Mouse (Mus musculus) forebrain, embryonic 14.5 days (tissue): ENCODE data around the gene Cpeb1. TPM values are rescaled to one million over a fixed set of nuclear protein-coding genes. Genes with fewer than 3 reads are reported as not detected.

Experiments
- ATAC-seq: fragments of 200-750 bp; cut with Nextera tagmentation; 2 replicates; pipeline ENCODE4 v1.8.0; 2017; ENCODE audit warnings: mild to moderate bottlenecking, moderate library complexity
- DNase-seq: peaks from one replicate; pipeline ENCODE4 v3.0.0-alpha.2; 2015; ENCODE audit warnings: low spot score
- H3K27ac ChIP-seq: fragments of 300-500 bp; sonication (generic); 2 replicates; pipeline ENCODE4 v1.5.1; 2014; ENCODE audit warnings: low read depth, mild to moderate bottlenecking, control low read depth, low read length, moderate library complexity
- H3K27me3 ChIP-seq: fragments of 300-500 bp; sonication (generic); replicated peaks from 2 replicates; pipeline ENCODE4 v1.6.1; 2014; ENCODE audit warnings: low read length, control low read depth, mixed read lengths; ENCODE audit not compliant: control insufficient read depth, insufficient read depth
- H3K36me3 ChIP-seq: fragments of 300-500 bp; sonication (generic); 2 replicates; pipeline ENCODE4 v1.6.1; 2014; ENCODE audit warnings: low read length, control low read depth; ENCODE audit not compliant: control insufficient read depth, insufficient read depth
- H3K4me1 ChIP-seq: fragments of 300-500 bp; sonication (generic); 2 replicates; pipeline ENCODE4 v1.6.1; 2014; ENCODE audit warnings: antibody characterized with exemption, low read length, control low read depth; ENCODE audit not compliant: control insufficient read depth, insufficient read depth
- H3K4me2 ChIP-seq: fragments of 300-500 bp; sonication (generic); 2 replicates; pipeline ENCODE4 v1.6.1; 2014; ENCODE audit warnings: mild to moderate bottlenecking, control low read depth, low read length
- H3K4me3 ChIP-seq: fragments of 300-500 bp; sonication (generic); 2 replicates; pipeline ENCODE4 v1.5.1; 2014; ENCODE audit warnings: low read depth, low read length, control low read depth
- H3K9ac ChIP-seq: fragments of 300-500 bp; sonication (generic); 2 replicates; pipeline ENCODE4 v1.6.1; 2014; ENCODE audit warnings: mild to moderate bottlenecking, low read length, control low read depth, moderate library complexity
- H3K9me3 ChIP-seq: fragments of 300-500 bp; sonication (generic); replicated peaks from 2 replicates; pipeline ENCODE4 v1.6.1; 2016; ENCODE audit warnings: low read length, control low read depth, mixed read lengths; ENCODE audit not compliant: control insufficient read depth
- WGBS: fragments of 180-500 bp; shearing (Covaris S2); extraction: QIAGEN DNeasy Blood & Tissue Kit; methylation state at CpG from one replicate; pipeline ENCODE4 v1.1.7; 2014; 5-methylcytosine and 5-hydroxymethylcytosine counted together
- polyA plus RNA-seq: library from polyadenylated mRNA; unstranded; fragments of >200 nt; fragmentation: Nextera tagmentation; extraction: Ambion mirVana; gene quantifications from 2 replicates; pipeline ENCODE4 v1.2.1, GENCODE M21; 2014

Gene Cpeb1
- polyA plus RNA-seq, 1 experiment from 2014 or later, result 1.1 TPM

GRCm38 (mm10) chr7:81326859-81327258 is 128.4 kb downstream of the Cpeb1 start:
- Histone ChIP-seq H3K9me3 (no peaks in the 10 kb centered on the region), H3K4me3 (no peak overlapping the region), H3K27me3 (no peaks in the 10 kb centered on the region), H3K27ac (no peak overlapping the region), H3K4me1 (no peaks in the 10 kb centered on the region), H3K4me2 (no peak overlapping the region), H3K36me3 (peaks cover 9% of the 10 kb centered on the region), H3K9ac (no peak overlapping the region)
- ATAC-seq (no peak), DNase-seq (no peak)
- 91% methylated on average over 6 of the region's 6 CpGs for WGBS

GRCm38 (mm10) chr7:81326043-81326442 is 129.2 kb downstream of the Cpeb1 start:
- Histone ChIP-seq H3K36me3 (peaks cover 6% of the 10 kb centered on the region), H3K27ac (no peak overlapping the region), H3K27me3 (no peaks in the 10 kb centered on the region), H3K4me1 (no peaks in the 10 kb centered on the region), H3K9ac (no peak overlapping the region), H3K9me3 (no peaks in the 10 kb centered on the region), H3K4me2 (no peak overlapping the region), H3K4me3 (no peak overlapping the region)
- no peak for ATAC-seq
- DNase-seq, result no peak
- 91% methylated on average over 12 of the region's 12 CpGs for WGBS

GRCm38 (mm10) chr7:81321776-81322175 is 133.5 kb downstream of the Cpeb1 start:
- Histone ChIP-seq H3K4me3 (no peak overlapping the region), H3K9me3 (no peaks in the 10 kb centered on the region), H3K27ac (no peak overlapping the region), H3K9ac (no peak overlapping the region), H3K4me2 (no peak overlapping the region), H3K4me1 (no peaks in the 10 kb centered on the region), H3K36me3 (no peaks in the 10 kb centered on the region), H3K27me3 (no peaks in the 10 kb centered on the region)
- ATAC-seq (no peak), DNase-seq (no peak)
- 84% methylated on average over 5 of the region's 5 CpGs for WGBS

- Histone ChIP-seq H3K36me3 (no peaks in the 10 kb centered on the region), H3K4me2 (no peak overlapping the region), H3K4me3 (no peak overlapping the region), H3K27me3 (no peaks in the 10 kb centered on the region), H3K27ac (no peak overlapping the region), H3K9ac (no peak overlapping the region), H3K9me3 (no peaks in the 10 kb centered on the region), H3K4me1 (no peaks in the 10 kb centered on the region)
- WGBS, result 92% methylated on average over 6 of the region's 6 CpGs
- ATAC-seq (no peak), DNase-seq (no peak)
Observed at GRCm38 (mm10) chr7:81319749-81320148, 135.5 kb downstream of the Cpeb1 start.

GRCm38 (mm10) chr7:81315583-81315982 is 139.7 kb downstream of the Cpeb1 start:
- no peaks in the 10 kb centered on the region for H3K27me3 ChIP-seq
- WGBS, result 79% methylated on average over 8 of the region's 8 CpGs
- H3K27ac ChIP-seq, result no peak overlapping the region
- ATAC-seq (no peak), DNase-seq (no peak)
- H3K4me1 ChIP-seq, result no peaks in the 10 kb centered on the region
- H3K4me3 ChIP-seq, result no peak overlapping the region
- H3K9ac ChIP-seq, result no peak overlapping the region
- H3K9me3 ChIP-seq, result no peaks in the 10 kb centered on the region
- H3K4me2 ChIP-seq, result no peak overlapping the region
- H3K36me3 ChIP-seq, result no peaks in the 10 kb centered on the region

- Histone ChIP-seq H3K4me2 (no peak overlapping the region), H3K36me3 (no peaks in the 10 kb centered on the region), H3K27me3 (no peaks in the 10 kb centered on the region), H3K9ac (no peak overlapping the region), H3K27ac (no peak overlapping the region), H3K9me3 (no peaks in the 10 kb centered on the region), H3K4me3 (no peak overlapping the region), H3K4me1 (no peaks in the 10 kb centered on the region)
- ATAC-seq (no peak), DNase-seq (no peak)
Observed at GRCm38 (mm10) chr7:81311581-81311980, 143.7 kb downstream of the Cpeb1 start.

- 84% methylated on average over 1 of the region's 1 CpGs for WGBS
- no peak for ATAC-seq
- Histone ChIP-seq H3K9me3 (no peaks in the 10 kb centered on the region), H3K4me1 (no peaks in the 10 kb centered on the region), H3K4me2 (no peak overlapping the region), H3K36me3 (no peaks in the 10 kb centered on the region), H3K4me3 (no peak overlapping the region), H3K9ac (no peak overlapping the region), H3K27me3 (no peaks in the 10 kb centered on the region), H3K27ac (no peak overlapping the region)
- no peak for DNase-seq
Observed at GRCm38 (mm10) chr7:81311130-81311529, 144.1 kb downstream of the Cpeb1 start.

GRCm38 (mm10) chr7:81309247-81309646 is 146.0 kb downstream of the Cpeb1 start:
- ATAC-seq (no peak), DNase-seq (no peak)
- H3K4me2 ChIP-seq, result no peak overlapping the region
- H3K9me3 ChIP-seq, result no peaks in the 10 kb centered on the region
- no peak overlapping the region for H3K27ac ChIP-seq
- H3K4me1 ChIP-seq, result no peaks in the 10 kb centered on the region
- no peak overlapping the region for H3K4me3 ChIP-seq
- H3K27me3 ChIP-seq, result no peaks in the 10 kb centered on the region
- H3K9ac ChIP-seq, result no peak overlapping the region
- 97% methylated on average over 6 of the region's 6 CpGs for WGBS
- no peaks in the 10 kb centered on the region for H3K36me3 ChIP-seq

- Histone ChIP-seq H3K9me3 (no peaks in the 10 kb centered on the region), H3K4me3 (no peak overlapping the region), H3K27me3 (no peaks in the 10 kb centered on the region), H3K4me1 (no peaks in the 10 kb centered on the region), H3K9ac (no peak overlapping the region), H3K36me3 (no peaks in the 10 kb centered on the region), H3K27ac (no peak overlapping the region), H3K4me2 (no peak overlapping the region)
- WGBS, result 69% methylated on average over 8 of the region's 8 CpGs
- DNase-seq (no peak), ATAC-seq (no peak)
Observed at GRCm38 (mm10) chr7:81307735-81308134, 147.5 kb downstream of the Cpeb1 start.
